Mouse (Mus musculus): Measurements from ENCODE around the gene Actr5. TPM values are rescaled to one million over a fixed set of nuclear protein-coding genes. Genes with fewer than 3 reads are reported as not detected.

Actr5 gene
- total RNA-seq, 2 experiments from 2014 or later = 12.1 to 13.1 TPM

DNA sequence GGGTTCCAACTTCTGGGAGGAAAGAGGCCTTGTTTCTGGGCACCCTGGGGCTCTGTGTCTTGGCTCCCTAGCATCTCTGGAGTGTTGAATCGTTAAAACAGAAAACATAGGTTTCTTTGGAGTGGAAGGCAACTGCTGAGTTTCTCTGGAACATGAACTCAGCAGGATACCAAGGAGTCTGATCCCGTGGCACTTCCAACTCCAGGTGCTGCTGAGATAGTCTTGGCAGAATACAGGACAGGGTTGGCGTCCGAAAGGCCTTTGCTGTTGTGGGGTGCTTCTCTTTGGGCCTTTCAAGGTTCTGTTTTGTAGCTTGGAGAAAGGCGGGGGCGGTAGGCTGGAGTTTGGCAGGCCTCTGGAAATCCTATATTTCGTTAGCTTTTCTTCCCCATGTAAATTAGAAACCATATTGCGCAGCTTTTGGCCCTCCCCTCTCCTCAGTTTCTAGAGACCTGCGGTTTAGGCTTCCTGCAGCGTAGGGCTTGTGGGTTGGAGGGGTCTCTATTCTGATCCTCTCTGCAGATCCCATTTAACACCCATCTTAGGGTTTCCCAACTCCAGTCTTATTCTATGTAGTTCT is 11.9 kb upstream of the Actr5 start:
- intact Hi-C loops (cut with DNase I) = loop anchor here (5.0 kb wide), 1 partner anchor 55 kb away; no protein-coding TSS in a partner anchor
- DNase-seq (ENCODE audit: low spot score in 2 of 2) = no peak

DNA sequence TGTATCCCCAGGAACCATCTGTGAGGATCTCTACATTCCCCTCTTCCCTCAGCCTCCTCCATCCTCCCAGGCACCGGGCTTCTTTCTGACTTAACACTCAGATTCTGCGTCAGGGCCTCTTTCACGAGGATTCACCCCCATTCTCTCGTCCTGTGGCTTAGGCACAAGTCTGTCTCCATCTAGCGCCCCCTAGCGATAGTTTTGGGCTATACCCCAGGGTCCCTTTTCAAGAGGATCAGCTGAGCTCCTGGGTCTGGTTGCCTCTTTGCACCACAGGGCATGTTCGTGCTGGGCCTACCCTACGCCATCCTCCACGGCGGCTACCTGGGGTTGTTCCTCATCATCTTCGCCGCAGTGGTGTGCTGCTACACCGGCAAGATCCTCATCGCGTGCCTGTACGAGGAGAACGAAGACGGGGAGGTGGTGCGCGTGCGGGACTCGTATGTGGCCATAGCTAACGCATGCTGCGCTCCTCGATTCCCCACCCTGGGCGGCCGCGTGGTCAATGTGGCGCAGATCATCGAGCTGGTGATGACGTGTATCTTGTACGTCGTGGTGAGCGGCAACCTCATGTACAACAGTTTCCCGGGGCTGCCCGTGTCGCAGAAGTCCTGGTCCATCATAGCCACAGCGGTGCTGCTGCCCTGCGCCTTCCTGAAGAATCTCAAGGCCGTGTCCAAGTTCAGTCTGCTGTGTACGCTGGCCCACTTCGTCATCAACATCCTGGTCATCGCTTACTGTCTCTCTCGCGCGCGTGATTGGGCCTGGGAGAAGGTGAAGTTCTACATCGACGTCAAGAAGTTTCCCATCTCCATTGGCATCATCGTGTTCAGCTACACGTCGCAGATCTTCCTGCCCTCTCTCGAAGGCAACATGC is 10.9 kb upstream of the Actr5 start:
- intact Hi-C loops (cut with DNase I) = loop anchor here (5.0 kb wide), 1 partner anchor 56 kb away; no protein-coding TSS in a partner anchor
- no peak for DNase-seq (ENCODE audit: low spot score in 2 of 2)

DNA sequence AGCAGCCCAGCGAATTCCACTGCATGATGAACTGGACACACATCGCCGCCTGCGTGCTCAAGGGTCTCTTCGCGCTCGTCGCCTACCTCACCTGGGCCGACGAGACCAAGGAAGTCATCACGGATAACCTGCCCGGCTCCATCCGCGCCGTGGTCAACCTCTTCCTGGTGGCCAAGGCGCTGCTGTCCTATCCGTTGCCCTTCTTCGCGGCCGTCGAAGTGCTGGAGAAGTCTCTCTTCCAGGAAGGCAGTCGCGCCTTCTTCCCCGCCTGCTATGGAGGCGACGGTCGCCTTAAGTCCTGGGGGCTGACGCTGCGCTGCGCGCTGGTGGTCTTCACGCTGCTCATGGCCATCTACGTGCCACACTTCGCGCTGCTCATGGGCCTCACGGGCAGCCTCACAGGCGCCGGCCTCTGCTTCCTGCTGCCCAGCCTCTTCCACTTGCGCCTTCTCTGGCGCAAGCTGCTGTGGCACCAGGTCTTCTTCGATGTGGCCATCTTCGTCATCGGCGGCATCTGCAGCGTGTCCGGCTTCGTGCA is 10.2 kb upstream of the Actr5 start:
- intact Hi-C loops (cut with DNase I) = loop anchor here (5.0 kb wide), 1 partner anchor 57 kb away; no protein-coding TSS in a partner anchor
- DNase-seq (ENCODE audit: low spot score in 2 of 2) = no peak

DNA sequence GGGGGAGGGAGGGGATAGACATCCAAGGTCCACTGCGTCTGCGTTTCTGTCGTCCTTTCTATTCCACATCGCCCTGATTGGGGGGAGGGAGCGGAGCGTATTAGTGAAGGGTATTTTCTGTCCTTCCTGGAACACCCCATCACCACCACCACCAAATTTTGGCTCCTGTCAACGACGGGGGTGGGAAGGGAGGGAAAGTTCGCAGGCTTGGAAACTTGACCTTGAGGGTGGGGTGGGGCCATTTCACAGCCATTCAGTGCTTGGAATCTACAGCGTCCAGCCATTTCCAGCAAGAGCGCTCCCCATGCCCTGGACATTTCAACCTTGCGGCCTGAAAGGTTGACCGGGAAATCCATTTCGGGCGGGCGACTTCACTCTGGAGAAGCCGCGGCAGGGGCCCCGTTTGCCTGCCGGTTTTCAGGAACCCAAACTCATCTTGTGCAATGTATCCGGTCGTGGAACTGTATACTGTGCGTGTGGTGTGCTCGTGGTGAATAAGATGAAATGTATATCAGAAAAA is 9.5 kb upstream of the Actr5 start:
- no peak for DNase-seq (ENCODE audit: low spot score in 2 of 2)
- intact Hi-C loops (cut with DNase I) = no loop called here

- intact Hi-C loops (cut with DNase I) = no loop called here
- no peak for DNase-seq (ENCODE audit: low spot score in 2 of 2)
Observed at GRCm38 (mm10) chr2:158615702-158616101, 9.0 kb upstream of the Actr5 start.

- no peak for DNase-seq (ENCODE audit: low spot score in 2 of 2)
- intact Hi-C loops (cut with DNase I) = no loop called here
Observed at GRCm38 (mm10) chr2:158616296-158616695, 8.4 kb upstream of the Actr5 start.

DNA sequence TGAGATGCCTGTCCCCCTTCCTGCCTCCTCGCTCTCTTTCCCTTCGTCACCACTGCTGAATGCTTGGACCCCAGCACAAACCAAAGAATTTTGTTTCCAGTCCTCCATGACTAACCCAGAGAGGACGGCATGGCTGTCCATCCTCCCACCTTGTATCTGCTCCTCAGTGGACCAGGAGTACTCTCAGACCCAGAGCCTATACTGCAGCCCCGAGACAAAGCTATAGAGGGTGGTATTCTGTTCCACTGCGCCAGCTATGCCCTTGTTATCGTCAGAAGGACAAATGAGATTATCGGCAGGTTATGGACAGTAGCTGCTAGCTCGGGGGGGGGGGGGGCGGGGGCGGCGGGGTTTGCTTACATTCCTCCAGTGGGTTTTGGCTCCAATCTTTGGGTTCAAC is 7.9 kb upstream of the Actr5 start:
- no peak for DNase-seq (ENCODE audit: low spot score in 2 of 2)
- intact Hi-C loops (cut with DNase I) = no loop called here

- intact Hi-C loops (cut with DNase I) = no loop called here
- DNase-seq (ENCODE audit: low spot score in 2 of 2) = no peak
Observed at GRCm38 (mm10) chr2:158625231-158625630, 543 bp downstream of the Actr5 start.

- intact Hi-C loops (cut with DNase I) = loop anchor here (2.0 kb wide), 1 partner anchor 75 kb away; no protein-coding TSS in a partner anchor
- DNase-seq (ENCODE audit: low spot score in 2 of 2) = no peak
Observed at GRCm38 (mm10) chr2:158625697-158626096, 1.0 kb downstream of the Actr5 start.

DNA sequence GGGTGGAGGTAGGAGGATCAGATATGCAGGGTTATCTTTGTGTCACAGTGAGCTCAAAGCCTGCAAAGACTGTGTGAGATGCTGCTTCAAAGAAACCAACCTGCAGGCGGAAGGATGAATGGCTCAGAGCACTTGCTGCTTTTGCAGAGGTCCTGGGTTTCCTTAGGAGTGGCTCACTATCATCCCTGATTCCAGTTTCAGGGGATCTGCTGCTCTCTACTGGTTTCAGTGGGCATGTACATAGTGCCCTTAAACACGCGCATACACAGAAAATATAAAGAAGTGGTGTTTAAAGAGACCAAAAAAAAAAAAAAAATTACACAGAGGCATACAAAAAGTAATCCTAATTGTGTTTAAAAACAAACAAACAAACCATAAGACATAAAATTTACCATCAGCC is 4.2 kb downstream of the Actr5 start:
- no peak for DNase-seq (ENCODE audit: low spot score in 2 of 2)
- intact Hi-C loops (cut with DNase I) = no loop called here

- intact Hi-C loops (cut with DNase I) = no loop called here
- DNase-seq (ENCODE audit: low spot score in 2 of 2) = no peak
Observed at GRCm38 (mm10) chr2:158629414-158629813, 4.7 kb downstream of the Actr5 start.

- intact Hi-C loops (cut with DNase I) = no loop called here
- no peak for DNase-seq (ENCODE audit: low spot score in 2 of 2)
Observed at GRCm38 (mm10) chr2:158631873-158632272, 7.2 kb downstream of the Actr5 start.

- intact Hi-C loops (cut with DNase I) = loop anchor here (5.0 kb wide), 1 partner anchor 95 kb away; no protein-coding TSS in a partner anchor
- DNase-seq (ENCODE audit: low spot score in 2 of 2) = peak; percentile 71
Observed at GRCm38 (mm10) chr2:158641869-158642268, 17.2 kb downstream of the Actr5 start.

DNA sequence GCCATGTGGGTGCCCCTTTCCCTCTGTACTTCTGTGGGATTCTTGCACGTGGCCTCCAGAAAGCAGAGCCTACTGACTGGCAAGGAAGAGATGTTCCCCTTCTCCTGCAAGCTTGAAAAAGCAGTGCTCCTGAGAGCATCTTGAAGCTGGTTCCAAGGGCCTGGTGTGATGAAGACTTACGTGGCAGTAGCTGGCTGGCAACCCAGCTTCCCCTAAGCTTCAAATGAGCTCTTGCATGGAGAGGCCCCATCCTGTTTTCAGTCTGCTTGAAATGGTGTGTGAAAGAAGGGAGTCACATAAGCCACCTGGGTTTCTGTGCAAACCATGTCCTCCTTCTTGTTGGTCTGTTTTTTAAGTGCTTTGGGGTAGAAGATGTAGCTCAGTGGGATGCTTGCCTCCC is 17.9 kb downstream of the Actr5 start:
- peak; percentile 38 to 44 for DNase-seq (ENCODE audit: low spot score in 2 of 2)
- intact Hi-C loops (cut with DNase I) = loop anchor here (5.0 kb wide), 1 partner anchor 95 kb away; no protein-coding TSS in a partner anchor

DNA sequence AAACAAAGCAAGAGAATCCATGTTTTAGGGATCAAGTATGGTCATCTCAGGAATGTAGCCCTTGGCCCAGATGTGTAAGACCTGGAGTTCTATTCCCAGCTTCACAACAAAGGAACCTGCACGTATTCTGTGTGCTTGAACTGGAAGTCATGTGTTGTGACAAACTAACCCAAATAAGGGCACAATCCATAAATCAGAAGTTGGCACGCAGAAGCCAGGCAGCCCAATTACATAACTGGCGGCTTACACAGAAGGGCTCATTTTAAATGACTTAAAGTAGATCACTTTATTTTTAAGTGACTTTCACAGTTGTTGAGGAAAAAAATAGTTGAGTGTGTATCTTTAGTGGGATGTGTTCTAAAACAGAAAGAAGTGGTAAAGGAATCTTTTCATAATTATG is 19.1 kb downstream of the Actr5 start:
- peak; percentile 48 to 60 for DNase-seq (ENCODE audit: low spot score in 2 of 2)
- intact Hi-C loops (cut with DNase I) = loop anchor here (5.0 kb wide), 1 partner anchor 96 kb away; no protein-coding TSS in a partner anchor

DNA sequence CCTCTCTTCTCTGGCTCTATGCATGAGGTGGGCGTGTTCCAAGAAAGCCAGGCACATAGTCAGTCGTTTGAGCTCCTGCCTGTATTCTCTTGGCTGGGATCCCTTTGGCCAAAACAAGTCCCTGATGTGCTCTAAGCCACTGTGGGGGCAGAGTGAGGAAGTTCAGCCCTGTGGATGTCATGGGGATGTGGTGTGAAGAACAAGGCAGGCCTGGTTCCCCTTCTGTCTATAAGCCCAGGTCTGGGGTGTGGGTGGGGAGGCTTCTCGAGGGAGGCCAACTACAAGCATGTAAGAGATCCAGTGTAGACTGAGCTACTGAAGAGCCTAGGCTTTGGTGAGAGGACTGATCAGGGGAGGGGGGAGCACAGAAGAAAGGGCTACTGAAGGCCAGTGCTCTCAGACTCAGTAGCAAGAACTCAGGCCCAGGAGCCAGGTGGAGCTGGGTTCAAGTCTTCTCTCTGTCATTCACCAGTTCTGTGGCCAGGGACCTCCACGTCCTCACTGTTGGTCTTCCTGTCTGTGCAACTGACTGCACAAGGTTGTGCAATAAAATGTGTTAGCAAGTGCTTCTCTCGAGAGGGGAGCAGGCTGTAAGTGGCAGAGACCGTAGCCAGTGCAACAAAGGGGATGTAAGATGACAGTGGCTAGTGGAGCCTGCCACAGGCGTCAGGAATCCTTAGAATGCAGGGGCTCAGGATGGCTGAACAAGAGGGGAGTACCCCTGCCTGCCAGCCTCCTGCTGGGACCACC is 26.6 kb downstream of the Actr5 start:
- intact Hi-C loops (cut with DNase I) = no loop called here
- DNase-seq (ENCODE audit: low spot score in 2 of 2) = no peak

DNA sequence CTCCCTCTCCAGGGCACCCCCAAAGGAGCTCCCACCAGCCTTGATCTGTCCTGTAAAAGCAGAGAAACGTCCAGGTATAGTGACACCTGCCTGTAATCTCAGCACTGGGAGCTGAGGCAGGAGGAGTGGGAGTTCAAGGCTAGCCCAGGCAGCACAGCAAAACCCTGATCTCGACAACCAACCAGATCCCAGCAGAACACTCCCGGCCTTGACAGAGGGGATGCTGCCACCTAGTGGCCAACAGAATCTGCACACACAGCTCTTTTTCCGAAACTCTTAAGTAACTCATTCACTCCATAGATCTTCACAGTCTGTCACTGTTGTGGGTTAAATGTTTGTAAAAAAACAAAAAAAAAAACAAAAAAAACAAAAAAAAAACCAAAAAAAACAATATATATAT is 28.3 kb downstream of the Actr5 start:
- peak; percentile 78 to 84 for DNase-seq (ENCODE audit: low spot score in 2 of 2)
- intact Hi-C loops (cut with DNase I) = no loop called here

DNA sequence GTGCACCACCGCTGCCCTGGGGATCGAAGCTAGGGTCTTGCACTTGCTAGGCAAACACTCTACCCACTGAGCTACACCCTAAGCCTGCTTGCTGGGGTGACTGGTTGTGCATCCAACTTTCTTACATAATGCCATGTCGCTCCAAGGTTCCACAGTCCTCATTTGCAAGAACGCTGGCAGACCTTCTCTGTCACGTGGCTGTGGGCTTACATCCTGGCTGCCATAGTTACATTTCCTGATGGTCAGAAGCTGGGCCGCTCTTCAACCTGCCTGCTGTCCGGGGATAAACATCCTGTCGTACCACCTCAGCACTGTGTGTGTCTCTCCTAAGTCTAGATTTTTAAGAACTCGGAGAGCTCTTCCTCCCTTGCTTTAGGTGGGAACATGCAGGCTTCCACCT is 30.0 kb downstream of the Actr5 start:
- intact Hi-C loops (cut with DNase I) = no loop called here
- DNase-seq (ENCODE audit: low spot score in 2 of 2) = no peak

DNA sequence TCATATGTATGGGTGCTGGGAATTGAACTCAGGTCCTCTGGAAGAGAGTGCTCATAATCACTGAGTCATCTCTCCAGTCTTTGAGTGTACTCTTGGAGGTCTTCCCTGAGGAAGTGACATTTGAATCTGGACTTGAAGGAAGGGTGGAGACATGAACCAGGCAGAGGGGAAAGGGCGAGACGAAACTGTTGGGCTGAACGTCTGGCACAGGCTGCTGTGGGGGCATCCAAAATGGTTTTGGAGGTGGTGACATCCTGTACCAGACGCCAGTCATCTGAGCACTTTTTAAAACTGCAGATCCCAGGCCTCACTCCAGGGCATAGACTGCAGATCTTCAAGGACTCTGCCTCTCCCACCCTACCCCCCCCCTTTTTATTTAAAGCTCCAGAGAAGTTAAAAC is 31.1 kb downstream of the Actr5 start:
- intact Hi-C loops (cut with DNase I) = no loop called here
- DNase-seq (ENCODE audit: low spot score in 2 of 2) = no peak

DNA sequence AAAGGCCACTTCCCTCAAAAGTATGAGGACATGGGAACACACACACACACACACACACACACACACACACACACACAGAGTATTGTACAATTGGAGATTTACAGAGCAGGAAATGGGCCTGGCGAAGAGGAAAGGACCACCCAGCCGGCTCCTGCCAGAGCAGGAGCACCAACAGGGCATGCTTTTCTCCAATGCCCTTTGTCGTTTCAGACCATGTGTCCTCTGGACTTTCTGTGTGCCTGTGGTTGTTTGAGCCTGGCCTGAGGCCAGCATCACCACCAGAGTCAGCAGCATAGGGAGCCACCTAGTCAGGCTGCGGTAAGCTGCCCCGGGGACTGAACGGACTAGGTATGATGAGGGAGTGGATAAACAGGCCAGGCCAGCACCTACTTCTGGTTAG is 34.1 kb downstream of the Actr5 start:
- intact Hi-C loops (cut with DNase I) = no loop called here
- no peak for DNase-seq (ENCODE audit: low spot score in 2 of 2)

Data from left cerebral cortex, postnatal 36 days (tissue).